Mouse (Mus musculus) c-Kit-positive CD71-negative TER-119-negative erythroid progenitor cells, embryonic 14.5 days (primary cell): ENCODE results near the gene Phc1.
"Not testable (repeated sequence)": the region's sequence is repeated elsewhere in the genome, so short reads cannot be mapped to it uniquely, and the experiment has no call there.

Experiments used
- DNase-seq: peaks from one replicate; pipeline ENCODE4 v3.0.0-alpha.2; 2013; ENCODE audit warnings: low read depth

Gene Phc1

DNA sequence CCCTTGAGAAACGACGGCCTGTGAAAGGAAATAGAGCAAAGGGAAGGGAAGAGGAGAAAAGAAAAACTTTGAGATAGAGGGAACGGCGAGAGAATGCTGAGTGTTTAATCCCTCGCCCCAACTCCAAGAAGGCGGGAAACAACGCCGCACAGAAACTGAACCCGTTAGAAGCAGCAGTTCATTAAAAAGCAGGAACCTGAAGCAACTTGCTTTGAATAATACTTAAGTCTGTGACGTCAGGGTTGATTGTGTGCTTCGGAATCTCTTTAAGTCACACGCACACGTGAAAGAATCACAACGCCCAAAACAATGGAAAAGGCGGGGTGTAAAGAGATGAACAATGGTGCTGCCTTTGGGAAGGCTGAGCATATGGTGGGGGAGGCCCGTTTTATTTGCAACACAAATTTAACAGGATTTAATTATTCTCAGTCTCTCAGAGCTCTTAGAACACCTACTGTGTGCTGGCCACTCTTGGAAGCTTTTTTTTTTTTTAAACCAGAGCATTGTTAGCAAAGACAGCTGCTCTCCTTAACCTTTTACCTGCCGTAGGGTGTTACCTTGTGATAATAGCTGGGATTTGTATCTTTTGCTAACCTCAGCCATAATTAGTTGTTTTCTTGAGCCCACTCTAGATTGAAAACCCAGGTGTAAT lies at the start of gene Phc1:
Gene Phc1 (minus strand): TSS at position 213 of the 652 bp plus-strand sequence.
- DNase-seq = peak; percentile 31

DNA sequence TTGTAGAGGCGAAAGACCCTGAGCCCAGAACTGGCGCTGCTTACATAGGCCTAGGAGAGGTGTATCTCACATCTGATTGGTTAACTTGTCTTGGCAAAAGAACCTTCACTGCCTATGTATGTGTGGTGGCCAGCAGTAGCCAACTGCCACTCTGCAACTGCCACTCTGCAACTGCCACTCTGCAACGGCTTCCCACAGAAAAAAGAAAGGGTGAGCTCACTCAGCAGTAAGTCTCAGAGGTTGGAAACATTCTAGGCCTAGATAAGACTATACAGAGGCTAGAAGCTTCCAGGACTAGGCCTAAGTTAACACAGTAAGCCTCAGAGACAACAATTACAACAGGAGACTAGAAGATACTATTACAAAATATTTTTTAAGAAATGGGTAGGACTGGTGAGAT lies 49.6 kb upstream of the Phc1 start:
- not testable (repeated sequence) for DNase-seq

DNA sequence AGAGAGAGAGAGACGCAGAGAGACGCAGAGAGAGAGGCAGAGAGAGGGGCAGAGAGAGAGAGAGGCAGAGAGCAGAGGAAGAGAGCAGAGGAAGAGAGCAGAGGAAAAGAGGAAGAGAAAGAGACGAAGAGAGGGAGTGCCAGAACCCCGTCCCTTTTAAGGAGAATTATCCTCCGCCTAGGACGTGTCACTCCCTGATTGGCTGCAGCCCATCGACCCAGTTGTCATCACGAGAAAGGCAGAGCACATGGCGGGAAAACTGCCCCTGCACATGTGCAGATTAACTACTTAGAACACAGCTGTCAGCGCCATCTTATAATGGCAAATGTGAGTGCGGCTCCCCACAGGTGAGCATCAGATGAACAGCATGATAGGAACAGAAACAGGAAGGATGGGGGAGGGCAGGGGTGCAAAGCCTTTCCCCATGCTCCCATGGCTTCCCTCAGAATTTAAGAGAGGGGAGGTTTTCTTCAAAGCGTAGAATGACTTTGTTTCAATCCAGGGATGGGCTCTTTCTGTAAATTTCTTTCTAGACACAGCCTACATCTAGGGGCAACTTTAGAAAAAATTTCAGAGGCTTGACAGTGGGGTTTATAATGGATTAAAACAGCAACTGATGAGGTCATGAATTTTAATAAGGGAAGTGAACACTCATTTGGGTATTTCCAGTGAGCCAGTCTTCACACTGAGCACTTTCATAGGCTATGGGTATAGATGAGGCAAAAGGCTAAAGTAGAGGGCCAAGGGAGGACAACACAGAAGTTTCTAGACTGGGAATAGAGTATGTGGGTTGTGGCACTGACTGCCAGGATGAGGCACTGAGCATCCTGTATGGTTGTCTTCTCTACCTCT lies 47.0 kb upstream of the Phc1 start:
- not testable (repeated sequence) for DNase-seq

DNA sequence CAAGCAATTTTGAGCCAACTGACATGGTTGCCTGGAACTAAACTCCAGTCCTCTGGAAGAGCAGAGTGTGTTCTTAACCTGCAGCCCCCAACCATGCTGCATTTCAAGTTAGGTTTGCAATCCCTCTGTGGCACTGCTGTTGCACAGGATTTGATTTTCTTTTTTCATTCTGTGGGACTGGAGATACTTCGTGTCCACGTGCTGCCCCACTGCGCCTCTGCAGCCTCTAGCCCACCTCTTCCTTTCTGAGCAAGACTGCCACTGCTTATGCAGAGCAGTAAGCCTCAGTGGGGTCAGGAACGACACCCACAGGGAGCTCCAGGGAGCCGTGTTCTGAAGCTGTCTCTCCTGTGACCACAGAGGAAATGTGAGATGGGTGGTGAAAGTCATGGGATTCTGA lies 45.4 kb upstream of the Phc1 start:
- no peak for DNase-seq

DNA sequence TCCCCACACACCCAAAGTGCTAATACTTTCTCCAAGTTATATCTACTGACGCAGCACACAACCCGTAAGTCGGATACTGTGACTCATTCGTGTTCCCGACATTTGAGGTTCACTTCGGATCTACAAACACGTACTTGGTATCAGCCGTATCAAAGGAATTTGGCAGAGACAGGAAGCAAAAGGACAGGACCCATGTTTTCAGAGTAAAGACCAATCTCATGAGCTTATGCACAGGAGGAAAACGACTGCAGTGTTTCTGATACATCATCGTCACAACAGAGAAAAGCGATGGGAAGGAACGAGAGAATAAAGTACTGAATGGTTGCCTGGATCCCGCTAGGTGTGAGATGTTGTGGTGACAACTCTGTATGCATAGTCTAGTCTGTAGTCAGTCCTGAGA lies 44.5 kb upstream of the Phc1 start:
- DNase-seq = no peak

DNA sequence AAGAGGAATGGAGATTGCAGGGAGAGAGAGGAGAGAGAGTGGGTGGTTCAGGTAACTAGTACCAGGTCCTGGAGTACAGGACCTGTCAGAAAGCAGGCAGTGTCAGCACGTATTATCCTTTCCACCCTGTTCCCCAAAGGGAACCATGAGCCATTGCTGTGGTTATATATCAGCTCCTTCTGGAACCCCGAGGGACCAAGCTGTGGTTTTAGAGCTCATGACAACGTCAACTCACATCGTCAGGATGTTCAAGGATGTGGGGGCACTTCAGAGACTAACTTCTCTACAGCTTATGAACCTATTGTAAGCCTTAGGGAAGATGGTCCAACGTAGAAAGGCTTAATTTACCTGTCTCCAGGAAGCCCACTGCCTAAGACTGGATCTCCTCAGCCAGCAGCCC lies 42.9 kb upstream of the Phc1 start:
- DNase-seq = no peak

DNA sequence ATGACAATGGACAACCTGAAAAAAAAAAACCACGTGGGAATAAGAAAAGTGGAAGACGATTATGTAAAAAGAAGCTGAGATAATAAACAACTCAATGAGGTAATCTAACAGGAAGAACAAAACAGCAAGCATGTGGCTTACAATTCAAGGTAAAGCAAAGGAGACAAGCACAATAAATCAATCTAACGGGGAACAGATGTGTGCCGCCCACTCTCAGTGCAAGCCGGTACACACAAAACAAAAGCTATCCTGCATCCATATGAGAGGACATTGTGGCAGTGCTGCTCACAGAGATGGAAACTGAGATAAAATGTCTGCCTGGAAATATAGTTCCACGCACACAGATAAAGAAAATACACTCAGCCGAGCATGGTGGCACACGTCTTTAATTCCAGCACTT lies 41.7 kb upstream of the Phc1 start:
- DNase-seq = no peak

DNA sequence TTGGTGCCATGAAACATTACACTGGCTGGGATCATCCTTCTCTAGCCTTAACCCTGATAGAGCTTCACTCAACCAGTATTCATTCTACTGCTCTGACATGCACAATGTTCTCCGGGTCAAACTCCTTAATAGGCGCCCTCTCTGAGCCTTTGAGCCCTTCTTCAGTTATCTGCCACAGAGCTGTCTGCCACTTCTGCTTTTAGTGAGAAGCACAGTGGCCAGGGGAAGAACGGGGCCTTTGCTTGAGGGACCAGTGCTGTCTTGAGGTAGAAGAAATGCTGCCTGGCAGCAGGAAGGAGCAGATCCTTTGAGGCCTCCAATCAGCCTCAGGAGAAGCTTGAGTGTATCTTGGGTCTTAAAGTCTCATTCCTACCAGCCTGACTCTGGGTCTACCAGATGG lies 27.9 kb upstream of the Phc1 start:
- no peak for DNase-seq

DNA sequence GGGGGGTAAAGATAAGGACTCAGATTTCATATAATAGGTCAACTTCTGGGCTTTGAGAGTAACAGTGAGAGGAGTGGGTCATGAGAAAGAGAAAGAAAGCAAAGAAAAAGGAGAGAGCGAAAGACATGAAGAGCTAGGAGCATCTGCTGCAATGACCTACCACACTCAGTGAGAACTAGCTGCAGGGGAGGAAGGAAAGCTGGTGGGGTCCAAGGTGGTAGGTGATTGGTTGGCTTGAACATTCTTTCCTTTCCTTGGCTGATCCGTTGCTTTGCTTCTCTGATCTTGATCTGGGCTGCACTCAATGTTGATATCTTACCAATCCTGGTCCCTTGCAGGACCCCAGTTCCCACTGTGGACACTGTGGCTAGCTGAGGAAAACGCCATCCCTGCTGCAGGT lies 26.6 kb upstream of the Phc1 start:
- no peak for DNase-seq

DNA sequence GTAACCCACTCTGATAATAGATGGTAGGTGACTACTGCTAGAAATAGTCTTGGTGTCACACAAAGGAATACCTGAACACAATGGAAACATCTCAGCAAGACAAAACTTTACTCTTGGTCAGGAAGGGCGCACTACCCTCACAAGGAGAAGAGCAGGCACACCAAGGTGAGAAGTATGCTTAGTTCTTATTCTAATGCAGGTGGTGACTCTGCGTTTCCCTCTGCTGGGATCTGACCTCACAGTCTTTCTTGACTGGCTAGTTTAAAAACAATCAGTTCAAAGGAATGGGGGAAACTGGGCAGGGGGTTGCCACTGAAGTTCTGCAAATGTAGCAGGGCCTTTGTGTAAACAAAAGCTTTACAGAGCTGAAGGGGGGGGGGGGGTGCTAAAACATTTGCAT lies 25.9 kb upstream of the Phc1 start:
- no peak for DNase-seq

DNA sequence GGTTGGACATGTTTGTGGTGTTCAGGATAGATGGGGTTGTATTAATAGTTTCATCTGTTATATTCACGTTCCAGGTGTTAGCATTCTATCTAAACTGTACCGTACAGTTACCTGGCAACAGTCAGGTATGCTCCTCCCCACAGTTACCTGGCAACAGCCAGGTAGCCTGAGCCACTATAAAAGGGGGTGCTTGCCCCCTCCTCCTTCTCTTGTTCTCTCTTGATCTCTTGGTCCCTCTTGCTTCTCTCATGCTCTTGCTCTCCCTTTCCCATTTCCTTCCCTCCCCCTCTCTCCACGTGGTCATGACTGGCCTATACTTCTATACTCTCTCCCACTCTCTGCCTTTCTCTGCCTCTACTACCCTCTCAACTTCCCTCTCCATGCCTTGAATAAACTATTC lies 25.3 kb upstream of the Phc1 start:
- DNase-seq = no peak

DNA sequence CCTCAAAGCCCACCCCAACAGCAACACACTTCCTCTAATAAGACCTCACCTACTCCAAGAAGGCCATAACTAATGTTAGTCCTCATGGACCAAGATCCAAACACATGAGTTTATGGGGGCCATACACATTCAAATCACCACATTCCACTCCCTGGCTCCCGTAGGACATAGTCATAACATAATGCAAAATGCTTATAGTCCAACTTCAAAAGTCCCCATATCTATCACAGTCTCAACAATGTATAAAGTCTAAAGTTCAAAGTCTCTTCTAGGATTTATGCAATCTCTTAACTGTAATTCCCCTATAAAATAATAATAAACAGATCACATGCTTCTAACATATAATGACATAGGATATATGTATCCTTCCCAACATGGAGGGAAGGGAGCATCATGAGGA lies 16.7 kb upstream of the Phc1 start:
- DNase-seq = no peak

DNA sequence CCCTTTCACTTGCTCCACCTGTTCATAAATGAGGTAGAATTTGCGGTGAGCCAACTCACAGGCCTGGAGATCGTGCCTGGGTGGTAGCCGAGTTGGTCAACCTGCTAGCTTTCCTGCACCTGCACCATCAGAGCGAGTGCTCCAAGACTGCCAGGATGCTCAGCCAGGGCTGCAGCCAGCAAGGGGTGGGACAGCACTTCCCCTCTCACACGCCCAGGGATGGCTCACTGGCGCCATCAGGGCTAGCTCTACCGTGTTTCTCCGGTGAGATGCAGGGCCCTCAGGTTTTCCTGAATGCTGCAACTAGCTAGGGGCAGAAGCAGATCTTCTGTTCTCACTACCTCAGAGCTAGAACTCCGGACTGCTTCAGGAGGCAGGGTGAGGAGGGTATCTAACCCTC lies 15.5 kb upstream of the Phc1 start:
- no peak for DNase-seq

DNA sequence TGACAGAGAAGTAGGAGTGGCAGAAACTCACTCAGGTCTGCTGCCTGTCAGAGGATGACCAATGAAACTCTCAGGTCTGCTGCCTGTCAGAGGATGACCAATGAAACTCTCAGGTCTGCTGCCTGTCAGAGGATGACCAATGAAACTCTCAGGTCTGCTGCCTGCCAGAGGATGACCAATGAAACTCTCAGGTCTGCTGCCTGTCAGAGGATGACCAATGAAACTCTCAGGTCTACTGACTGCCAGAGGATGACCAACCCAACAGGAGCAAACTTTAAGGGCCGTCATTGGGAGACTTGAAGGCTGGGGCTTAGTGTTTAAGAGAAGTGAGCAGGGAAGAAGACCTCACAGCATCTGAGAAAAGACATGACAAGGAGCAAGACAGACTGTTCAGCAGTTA lies 7.0 kb upstream of the Phc1 start:
- DNase-seq = not testable (repeated sequence)

DNA sequence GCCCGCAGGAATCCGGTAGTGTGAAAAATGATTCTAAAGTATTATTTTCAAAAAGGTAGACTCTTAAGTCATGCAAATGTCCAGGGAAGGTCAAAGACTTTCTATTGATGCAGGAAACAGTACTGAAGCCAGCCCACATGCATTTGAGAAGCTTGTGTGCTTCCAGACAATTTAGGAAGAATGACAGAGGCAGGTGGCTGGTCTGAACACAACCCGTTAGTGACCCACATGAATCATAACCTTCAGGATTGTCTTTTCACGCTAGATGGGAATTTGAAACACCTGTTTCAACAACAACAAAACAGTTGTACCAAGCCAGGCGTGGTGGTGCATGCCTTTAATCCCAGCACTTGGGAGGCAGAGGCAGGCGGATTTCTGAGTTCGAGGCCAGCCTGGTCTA lies 6.0 kb upstream of the Phc1 start:
- DNase-seq = no peak

DNA sequence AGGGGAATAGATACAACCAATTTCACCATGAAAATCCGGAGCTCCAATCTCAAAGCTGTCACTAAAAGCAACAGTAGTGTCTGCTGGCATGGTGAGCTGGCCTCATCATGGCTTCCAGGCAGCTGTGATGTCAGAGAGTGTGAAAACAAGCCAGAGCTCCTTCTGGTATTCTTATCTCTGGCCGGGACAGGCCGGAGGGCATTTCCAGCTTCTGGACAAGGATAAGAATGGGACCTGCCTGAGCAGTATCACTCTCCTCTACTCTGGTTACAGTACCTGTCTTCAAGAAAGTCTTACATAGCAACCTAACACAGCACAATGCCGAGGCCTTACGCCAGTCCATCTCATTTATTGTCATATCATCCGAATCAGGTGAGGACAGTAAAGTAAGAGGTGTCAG lies 5.4 kb upstream of the Phc1 start:
- DNase-seq = no peak

DNA sequence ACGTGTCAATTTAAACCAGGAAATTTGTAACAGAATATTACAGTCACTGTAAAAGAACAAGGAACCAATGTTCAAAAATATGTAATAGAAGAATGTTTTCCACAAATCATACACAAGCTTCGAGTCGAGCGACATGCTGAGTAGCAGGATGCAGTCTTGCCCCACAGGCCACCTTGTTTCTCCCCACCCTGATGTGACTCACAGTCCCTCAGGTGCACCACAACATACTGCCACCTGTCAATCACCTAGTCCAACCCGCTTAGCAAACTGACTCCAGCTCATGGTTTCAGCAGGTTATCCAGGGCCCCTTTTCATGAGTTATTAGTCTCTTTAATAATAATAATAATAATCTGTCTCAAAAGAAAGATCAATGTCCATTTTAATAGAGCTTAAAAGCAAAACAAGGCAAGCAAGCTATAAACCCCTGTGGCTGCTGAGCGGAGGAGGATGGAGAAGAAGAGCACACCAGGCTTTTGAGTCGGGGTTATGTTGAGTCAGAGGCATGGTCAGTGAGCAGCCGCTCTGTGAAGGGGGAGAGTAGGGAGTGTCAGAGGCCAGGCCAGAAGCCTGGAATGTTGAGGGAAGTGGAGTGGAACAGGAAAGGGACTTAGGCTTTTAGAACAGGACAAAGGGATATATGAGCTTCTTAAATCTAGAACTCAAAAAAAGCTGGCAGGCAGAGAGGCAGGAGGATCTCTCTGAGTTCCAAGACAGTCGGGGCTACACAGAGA lies 4.2 kb upstream of the Phc1 start:
- no peak for DNase-seq

DNA sequence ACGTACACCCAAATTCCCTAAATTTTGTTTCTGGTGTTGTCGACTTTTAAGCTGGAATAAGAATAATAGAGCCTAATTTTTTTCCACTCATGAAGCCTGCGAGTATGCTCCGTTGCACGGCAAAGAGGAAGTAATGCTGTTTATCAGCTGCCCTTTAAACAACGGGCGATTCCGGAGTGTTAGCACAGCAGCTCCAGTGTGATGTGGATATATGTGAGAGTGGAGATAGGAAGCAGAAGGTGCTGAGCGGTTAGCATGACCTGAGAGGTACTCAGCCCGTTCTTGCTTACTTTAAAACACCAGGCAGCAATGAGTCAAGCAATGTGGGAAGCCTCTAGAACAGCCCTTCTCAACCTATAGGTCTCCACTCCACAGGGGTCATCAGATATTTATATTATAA lies 3.4 kb upstream of the Phc1 start:
- peak; percentile 26 for DNase-seq

DNA sequence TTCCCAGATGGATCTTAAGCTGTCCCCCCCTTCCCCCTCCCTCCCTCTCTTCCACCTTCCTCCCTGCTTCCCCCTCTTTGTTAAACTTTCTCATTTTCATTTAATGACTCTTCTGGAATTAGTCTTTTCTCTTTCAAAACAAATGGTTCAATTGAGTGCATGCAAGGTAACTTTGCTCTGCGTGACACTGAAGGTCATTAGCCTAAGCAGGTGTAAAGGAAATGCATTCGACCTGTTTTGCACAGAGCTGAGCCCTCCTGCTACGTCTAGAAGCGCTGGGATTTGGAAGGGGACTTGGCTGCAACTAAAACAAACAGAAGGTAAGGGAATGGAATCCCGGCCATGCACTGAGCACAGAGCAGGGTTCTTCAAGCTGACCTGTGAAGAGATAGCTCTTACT lies 1.8 kb upstream of the Phc1 start:
- DNase-seq = no peak

DNA sequence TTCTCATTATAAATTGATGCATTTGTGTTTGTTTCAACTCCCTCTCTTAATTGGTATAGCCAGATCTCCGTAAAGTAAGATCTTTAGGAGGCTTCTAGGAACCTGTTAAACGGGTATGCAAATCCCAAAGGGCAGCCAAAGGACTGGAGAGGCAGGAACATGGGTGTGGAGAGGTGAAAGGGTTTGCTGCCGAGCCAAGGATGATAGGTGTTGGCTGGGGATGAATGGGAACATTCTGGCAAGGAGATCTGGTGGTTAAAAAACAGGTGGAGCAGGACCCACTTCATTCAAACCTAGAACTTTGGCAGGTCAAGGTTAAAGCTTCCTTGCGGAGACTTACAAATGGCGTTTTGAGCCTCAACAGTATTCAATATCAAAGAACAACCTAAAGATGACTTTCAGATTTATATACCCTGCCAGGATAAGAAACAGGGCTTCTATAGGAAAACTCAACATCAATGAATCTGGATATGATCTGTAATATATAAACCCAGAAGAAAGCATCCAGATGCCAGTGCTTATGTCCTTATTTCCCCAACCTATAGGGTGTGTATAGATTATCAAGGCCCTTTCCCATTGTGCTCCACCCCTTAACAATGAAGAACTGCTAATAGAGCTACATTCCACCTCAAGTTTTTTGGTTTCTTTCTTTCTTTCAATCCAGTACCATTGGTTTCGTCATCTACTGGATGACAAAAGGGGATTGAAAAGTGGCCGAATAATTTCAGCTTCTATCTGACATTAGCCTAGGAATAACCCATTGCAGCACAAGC lies 863 bp upstream of the Phc1 start:
- no peak for DNase-seq

DNA sequence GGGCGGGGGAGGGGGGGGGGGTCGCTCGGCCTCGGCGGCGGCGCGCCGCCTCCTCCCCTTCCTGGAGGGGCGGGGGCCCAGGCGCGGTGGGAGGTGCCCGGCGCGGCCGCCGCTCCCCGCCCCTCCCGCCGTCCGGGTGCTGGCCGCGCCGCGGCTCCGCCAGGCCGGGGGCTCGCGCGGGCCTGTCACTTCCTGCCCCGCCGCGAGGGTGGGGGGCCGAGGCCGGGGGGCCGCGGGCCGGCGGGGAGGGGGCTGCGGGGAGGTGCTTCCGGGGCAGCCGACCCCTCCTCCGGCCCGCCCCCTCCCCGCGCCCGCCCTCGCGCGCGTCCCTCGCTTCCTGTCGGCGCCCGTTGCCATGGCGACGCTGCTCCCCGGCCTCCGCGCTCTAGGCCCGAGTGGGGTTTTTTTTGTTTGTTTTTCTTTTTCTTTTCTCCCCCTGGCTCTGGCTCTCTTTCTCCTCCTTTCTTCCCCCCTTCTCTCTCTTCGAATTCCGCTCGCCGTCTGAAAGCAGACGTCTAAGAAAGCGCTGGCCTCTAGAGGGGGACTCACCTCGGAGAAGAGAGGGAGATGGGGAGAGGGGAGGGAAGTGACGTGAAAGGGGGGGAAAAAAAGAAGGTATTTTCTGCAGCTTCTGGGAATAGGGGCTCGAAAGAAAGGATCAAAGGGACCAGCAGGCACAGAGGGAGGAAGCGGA lies 566 bp downstream of the Phc1 start:
- DNase-seq = peak; percentile 64
